Mouse (Mus musculus): Measurements from ENCODE around the gene Hic1. TPM values are rescaled to one million over a fixed set of nuclear protein-coding genes. Genes with fewer than 3 reads are reported as not detected.

The Hic1 gene
- polyA plus RNA-seq (2021; fragmentation: Nextera tagmentation): 0.38 and 1.1 TPM in 2 replicates
- long read RNA-seq, experiment 1, partial matches to known transcripts: 0 of 2 reads
- long read RNA-seq, experiment 1, other reads (novel, unspliced or antisense): 0 of 2 reads
- long read RNA-seq, experiment 2, partial matches to known transcripts: 0 of 2 reads
- long read RNA-seq, experiment 2, other reads (novel, unspliced or antisense): 2 of 2 reads

DNA sequence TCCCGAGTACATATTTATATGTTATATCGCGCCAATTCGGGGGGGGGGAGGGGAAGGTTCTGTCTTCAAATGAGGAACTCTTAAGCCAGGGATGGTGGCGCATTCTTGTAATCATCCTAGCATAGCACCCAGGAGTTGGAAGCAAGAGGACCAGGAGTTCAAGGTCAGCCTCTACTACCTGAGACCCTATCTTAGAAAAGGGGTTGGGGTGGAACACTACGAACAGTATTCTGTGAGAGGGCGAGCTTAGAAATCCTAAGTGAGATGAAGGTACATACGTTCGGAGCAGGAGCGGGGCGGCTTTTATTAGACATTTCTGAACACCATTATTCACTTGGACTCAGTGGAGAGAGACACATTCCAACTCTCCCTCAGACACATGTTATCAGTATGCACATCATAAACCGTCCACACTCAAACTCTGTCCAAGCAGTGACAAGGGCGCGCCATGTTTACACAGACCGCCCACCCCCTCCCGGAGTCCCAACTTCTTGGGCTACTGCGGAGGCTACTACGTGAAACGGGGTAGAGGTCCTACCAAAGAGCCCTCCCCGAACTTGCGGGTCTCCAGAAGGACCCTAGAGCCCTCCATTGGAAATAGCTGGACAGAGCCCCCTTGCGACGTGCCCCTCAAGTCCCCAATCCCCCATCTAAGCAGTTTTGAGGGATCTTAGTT lies at the start of gene Hic1:
Gene Hic1, minus strand, starts transcription at position 115 of the 676 bp plus-strand sequence.

DNA sequence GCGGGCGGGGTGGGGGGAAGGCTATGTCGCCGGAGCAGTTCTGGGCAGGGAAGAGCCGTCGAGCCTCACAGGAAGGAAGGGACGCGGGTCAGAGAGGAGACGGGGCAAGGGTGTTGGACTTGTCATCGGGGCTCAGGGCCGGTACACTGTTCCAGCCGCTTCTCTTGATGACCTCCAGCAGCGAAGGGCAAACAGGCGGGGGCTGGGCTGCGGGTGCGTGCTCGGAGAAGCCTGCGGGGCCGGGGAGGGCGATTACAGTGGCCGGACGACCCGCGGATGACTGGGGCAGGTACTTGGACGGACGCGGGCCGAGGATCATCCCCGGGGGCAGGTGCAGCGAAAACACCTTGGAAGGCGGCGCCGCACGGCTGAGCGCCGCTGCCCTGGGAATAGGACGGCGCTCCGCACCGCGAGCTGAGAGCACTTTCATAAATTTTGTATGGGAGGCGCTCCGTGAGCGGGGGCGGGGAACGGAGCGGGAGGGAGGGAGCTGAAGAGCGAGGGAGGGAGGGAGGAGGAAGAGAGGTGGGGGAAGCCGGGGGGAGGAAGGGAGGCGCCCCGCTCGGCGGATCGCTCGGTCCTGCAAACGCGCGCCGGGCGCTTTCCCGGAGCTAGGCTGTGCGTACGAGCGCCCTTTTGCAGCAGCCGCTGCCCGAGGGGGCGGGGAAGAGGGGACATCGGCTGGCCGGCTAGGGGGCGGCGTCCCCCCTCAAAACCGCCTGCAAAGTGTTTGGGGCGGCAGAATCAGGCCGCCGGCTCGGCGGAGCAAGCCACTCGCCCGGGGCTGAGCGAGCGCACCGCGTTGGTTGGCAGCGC lies 24.1 kb upstream of the Hic1 start, which contains the start of gene Rtn4rl1:
Gene Rtn4rl1, plus strand, starts transcription at position 528 of the 816 bp plus-strand sequence.

DNA sequence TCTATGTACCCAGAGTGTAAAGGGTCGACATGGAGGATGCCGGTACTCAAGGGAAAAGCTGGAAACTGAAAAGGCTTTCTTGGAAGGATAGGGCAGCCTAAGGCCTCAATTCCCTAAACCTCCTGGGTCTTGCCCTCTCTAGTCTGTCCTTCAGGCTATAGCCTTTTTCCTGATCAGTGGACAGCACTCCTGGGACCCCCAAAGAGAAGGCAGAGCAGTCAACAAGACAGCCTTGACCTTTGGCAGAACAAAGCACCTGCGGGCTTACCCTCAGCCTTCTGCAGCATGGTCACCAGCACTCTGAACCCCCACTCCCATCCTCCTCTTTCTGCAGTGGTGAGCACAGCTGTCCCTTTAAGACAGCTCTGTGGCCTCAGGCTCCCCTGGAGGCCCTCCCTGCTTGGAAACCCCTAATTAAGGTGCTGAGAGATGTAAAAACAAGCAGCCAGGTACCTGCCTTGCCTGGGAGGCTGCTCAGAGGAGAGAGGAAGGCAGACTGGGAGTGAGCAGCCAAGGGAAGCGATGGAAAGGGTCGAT lies 21.7 kb upstream of the Hic1 start, which contains the start of gene Dph1:
Gene Dph1, minus strand, starts transcription at position 337 of the 537 bp plus-strand sequence.

DNA sequence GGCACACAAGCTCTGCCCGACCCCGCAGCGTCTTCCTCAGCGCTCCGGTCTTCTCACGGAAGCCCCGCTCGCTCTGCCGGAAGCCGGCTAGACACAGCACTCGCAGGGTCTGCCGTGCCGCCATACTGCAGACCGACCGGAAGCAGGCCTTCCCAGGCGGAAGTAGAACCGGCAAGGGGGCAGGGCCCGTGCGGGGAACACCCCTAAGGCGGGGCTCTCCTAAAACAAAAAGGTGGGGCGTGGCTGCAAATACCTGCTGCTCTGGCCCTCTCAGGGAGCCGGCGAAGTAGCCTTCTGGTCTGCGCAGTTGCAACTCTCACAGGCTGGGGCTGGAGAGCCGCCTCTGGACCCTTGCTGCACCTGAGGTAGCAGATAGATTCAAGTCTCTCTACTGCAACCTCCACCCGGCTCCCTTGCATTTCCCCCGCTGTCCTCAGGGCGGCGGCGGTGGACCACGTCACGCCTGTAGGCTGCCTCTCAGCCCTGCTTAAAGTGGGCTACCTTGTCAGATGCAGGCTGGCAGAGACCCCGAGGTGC lies 9.4 kb upstream of the Hic1 start, which contains the start of gene Ovca2:
Gene Ovca2, minus strand, starts transcription at position 164 of the 537 bp plus-strand sequence.

Other genes starting within 250 kb of the Hic1 start
- gene Smg6, start 243.7 kb downstream of the Hic1 start, polyA plus RNA-seq (2021; fragmentation: Nextera tagmentation): 4.0 and 5.2 TPM in 2 replicates
- 52.9 and 63.0 TPM in 2 replicates for gene Srr, start 243.6 kb downstream of the Hic1 start, polyA plus RNA-seq (2021; fragmentation: Nextera tagmentation)
- gene Ovca2, start 9.3 kb upstream of the Hic1 start, polyA plus RNA-seq (2021; fragmentation: Nextera tagmentation): 11.2 and 13.6 TPM in 2 replicates
- gene Dph1, start 21.7 kb upstream of the Hic1 start, polyA plus RNA-seq (2021; fragmentation: Nextera tagmentation): 17.7 and 21.4 TPM in 2 replicates
- gene Rtn4rl1, start 24.3 kb upstream of the Hic1 start, polyA plus RNA-seq (2021; fragmentation: Nextera tagmentation): 27.0 and 35.2 TPM in 2 replicates
- 28.0 and 28.8 TPM in 2 replicates for gene Rpa1, start 178.8 kb upstream of the Hic1 start, polyA plus RNA-seq (2021; fragmentation: Nextera tagmentation)
- 8.9 and 9.5 TPM in 2 replicates for gene Smyd4, start 178.9 kb upstream of the Hic1 start, polyA plus RNA-seq (2021; fragmentation: Nextera tagmentation)

Measured in left cerebral cortex, adult 6 months (tissue).